Mouse (Mus musculus) heart, postnatal 36 days (tissue): ENCODE data around the gene Atn1. TPM values are rescaled to one million over a fixed set of nuclear protein-coding genes. Genes with fewer than 3 reads are reported as not detected.

Source experiments
- DNase-seq, 2 experiments: peaks; one replicate each; pipeline ENCODE4 v3.0.0; 2021 to 2022
- intact Hi-C: fragments of 180-260 bp; cut with DNase I; formaldehyde crosslinking; loops from one replicate; pipeline ENCODE4 v1.15.1; 2025
- microRNA-seq, 2 experiments: library from miRNA; unstranded; fragments of <30 nt; microRNA quantifications; one replicate each; pipeline ENCODE4 v1.2.0; 2021; ENCODE audit warnings: borderline number of aligned reads in 2 of 2
- total RNA-seq, 2 experiments: library from RNA; stranded (reverse); gene quantifications; 2 replicates each; pipeline ENCODE4 v1.2.3; 2021

Gene Atn1
- total RNA-seq, 2 experiments from 2014 or later: 41.0 to 46.4 TPM

GRCm38 (mm10) chr6:124694166-124694955 lies 62.0 kb downstream of the Atn1 start:
- intact Hi-C loops: no loop called here
- peak; percentile 69 to 72 for DNase-seq

GRCm38 (mm10) chr6:124693243-124693981 lies 62.9 kb downstream of the Atn1 start:
- no peak for DNase-seq
- intact Hi-C loops: no loop called here

Small RNAs within 50 kb of the gene (microRNA-seq; reads per million reads assigned to microRNA genes)
- gene Mir141 (15.2 to 16.8 reads per million in 2 experiments), gene Mir200c (336 to 416 reads per million in 2 experiments)

Other genes with a start within 250 kb of the Atn1 start
- 10 to 100 TPM; 13.7 TPM for gene C1ra, start 244.1 kb downstream of the Atn1 start, total RNA-seq
- gene C1s1, start 214.2 kb downstream of the Atn1 start, total RNA-seq: 10 to 100 TPM; 21.3 to 23.1 TPM
- 1 to 10 TPM; 1.4 TPM for gene C1rb, start 186.2 kb downstream of the Atn1 start, total RNA-seq
- under 1 TPM; 0.53 to 0.57 TPM for gene C1s2, start 120.4 kb downstream of the Atn1 start, total RNA-seq
- 10 to 100 TPM; 51.6 TPM for gene Lpcat3, start 93.5 kb downstream of the Atn1 start, total RNA-seq
- gene Emg1, start 44.3 kb downstream of the Atn1 start, total RNA-seq: 10 to 100 TPM; 64.4 to 73.8 TPM
- 100 to 1,000 TPM; 311 to 336 TPM for gene Phb2, start 44.2 kb downstream of the Atn1 start, total RNA-seq
- gene Ptpn6, start 17.8 kb downstream of the Atn1 start, total RNA-seq: 1 to 10 TPM; 2.9 to 4.2 TPM
- gene Grcc10, start 15.2 kb downstream of the Atn1 start, total RNA-seq: 100 to 1,000 TPM; 285 to 321 TPM
- under 1 TPM in 1 of 2 experiments, not detected in 1; 0.41 TPM for gene Gm45234, start 503 bp downstream of the Atn1 start, total RNA-seq
- gene Eno2, start 13.1 kb upstream of the Atn1 start, total RNA-seq: 1 to 10 TPM; 2.2 to 2.9 TPM
- not detected for gene Lrrc23, start 23.2 kb upstream of the Atn1 start, total RNA-seq
- gene Spsb2, start 52.1 kb upstream of the Atn1 start, total RNA-seq: 1 to 10 TPM; 3.6 to 4.9 TPM
- gene Tpi1, start 57.8 kb upstream of the Atn1 start, total RNA-seq: 100 to 1,000 TPM; 830 to 887 TPM
- 10 to 100 TPM; 74.0 to 85.5 TPM for gene Usp5, start 73.0 kb upstream of the Atn1 start, total RNA-seq
- under 1 TPM; 0.49 to 0.83 TPM for gene Cdca3, start 73.0 kb upstream of the Atn1 start, total RNA-seq
- 1 to 10 TPM; 5.1 to 5.9 TPM for gene Gnb3, start 83.8 kb upstream of the Atn1 start, total RNA-seq
- gene P3h3, start 101.2 kb upstream of the Atn1 start, total RNA-seq: 10 to 100 TPM; 10.7 to 11.6 TPM
- under 1 TPM; 0.72 to 0.98 TPM for gene Gpr162, start 107.5 kb upstream of the Atn1 start, total RNA-seq
- gene Cd4, start 131.7 kb upstream of the Atn1 start, total RNA-seq: under 1 TPM; 0.72 to 0.76 TPM
- gene Lag3, start 155.2 kb upstream of the Atn1 start, total RNA-seq: under 1 TPM; 0.19 to 0.43 TPM
- 100 to 1,000 TPM; 192 to 194 TPM for gene Ptms, start 163.6 kb upstream of the Atn1 start, total RNA-seq
- 100 to 1,000 TPM; 195 to 197 TPM for gene Mlf2, start 174.9 kb upstream of the Atn1 start, total RNA-seq
- gene Cops7a, start 209.0 kb upstream of the Atn1 start, total RNA-seq: 10 to 100 TPM; 93.6 to 98.8 TPM
- gene Pianp, start 240.2 kb upstream of the Atn1 start, total RNA-seq: 1 to 10 TPM in 1 of 2 experiments, under 1 TPM in 1; 0.81 to 1.0 TPM